Mouse (Mus musculus) gastrocnemius, postnatal 25 days (tissue): ENCODE measurements around the gene Gabrd. TPM values are rescaled to one million over a fixed set of nuclear protein-coding genes. Genes with fewer than 3 reads are reported as not detected.
"Not testable (repeated sequence)": the region's sequence is repeated elsewhere in the genome, so short reads cannot be mapped to it uniquely, and the experiment has no call there.

Experiments used
- DNase-seq: peaks from one replicate; pipeline ENCODE4 v3.0.0; 2022
- long read RNA-seq, 2 experiments: library from polyadenylated mRNA; stranded (forward); transcript quantifications; one replicate each; pipeline ENCODE4 v2.0.0; 2021
- total RNA-seq, 2 experiments: library from RNA; stranded (reverse); gene quantifications; 1 replicate in 1 of 2; 2 replicates in 1 of 2; pipeline ENCODE4 v1.2.3; 2021

Gabrd gene
- 1 to 10 TPM in 1 of 2 experiments, under 1 TPM in 1; 0.56 to 1.3 TPM for total RNA-seq
- long read RNA-seq, experiment 1, partial matches to known transcripts, result 0 of 2 reads
- long read RNA-seq, experiment 1, other reads (novel, unspliced or antisense), result 2 of 2 reads
- long read RNA-seq, experiment 2, partial matches to known transcripts, result 1 of 1 reads
- long read RNA-seq, experiment 2, other reads (novel, unspliced or antisense), result 0 of 1 reads

- DNase-seq, result peak; percentile 22
Measured at GRCm38 (mm10) chr4:155397511-155398221, at the start of gene Gabrd. Gene Gabrd, minus strand, starts transcription at chr4:155398112.

- no peak for DNase-seq
Measured at GRCm38 (mm10) chr4:155442808-155443207, 44.9 kb upstream of the Gabrd start.

DNA sequence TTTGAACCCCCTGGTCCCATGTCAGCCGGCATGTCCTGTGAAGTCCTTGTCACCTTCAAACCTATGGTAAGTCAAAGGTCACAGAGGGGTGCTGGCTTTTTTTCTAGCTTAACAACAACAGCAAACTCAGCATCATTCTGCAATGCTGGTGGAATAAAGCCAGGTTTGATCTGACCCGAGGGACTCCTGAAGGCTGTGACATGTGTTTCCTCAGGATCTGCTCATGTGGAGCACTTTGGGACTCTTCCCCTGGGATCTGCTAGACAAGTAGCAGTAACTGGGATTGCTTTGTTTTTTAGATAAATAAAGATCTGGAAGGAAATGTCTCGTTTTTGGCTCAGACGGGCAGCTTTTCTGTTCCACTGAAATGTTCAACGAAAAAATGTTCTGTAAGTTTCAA is 36.1 kb upstream of the Gabrd start:
- no peak for DNase-seq

DNA sequence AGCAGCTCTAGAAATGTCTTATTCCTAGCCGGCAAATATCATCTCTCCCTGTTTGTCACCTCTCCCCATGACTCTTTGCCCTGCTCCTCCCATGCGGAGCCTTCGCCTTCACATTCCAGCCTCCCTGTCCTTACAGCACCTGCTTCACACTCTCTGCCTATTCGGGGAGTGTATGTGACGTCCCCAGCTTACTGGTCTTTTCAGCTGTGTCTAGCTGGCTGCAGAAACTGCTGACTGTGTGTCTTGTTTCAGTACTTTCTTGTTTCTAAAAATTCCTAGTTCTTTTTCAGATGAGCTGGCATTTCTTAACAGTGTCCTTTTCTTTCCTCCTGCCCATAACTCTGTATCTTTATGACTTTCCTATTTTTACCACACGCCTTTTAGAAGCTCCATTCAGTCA is 34.4 kb upstream of the Gabrd start:
- DNase-seq, result no peak

DNA sequence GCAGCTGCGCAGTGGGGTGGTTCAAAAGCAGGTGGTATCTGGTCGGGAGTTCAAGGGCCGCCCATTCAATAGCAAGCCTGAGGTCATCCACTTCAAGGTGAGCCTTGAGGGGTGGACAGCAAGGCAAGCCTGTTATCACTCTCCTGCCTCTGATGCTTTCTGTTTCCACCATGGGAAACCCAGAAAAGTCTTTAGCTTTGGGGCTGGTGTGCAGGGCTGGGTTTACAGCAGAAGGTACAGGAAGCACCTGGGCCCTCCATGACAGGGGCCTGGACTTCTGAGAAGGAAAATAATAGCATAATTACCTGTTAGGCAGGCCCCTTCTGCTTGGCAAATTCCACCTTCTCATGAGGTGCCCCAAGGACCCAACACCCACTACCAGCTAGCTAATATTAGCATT is 31.3 kb upstream of the Gabrd start:
- no peak for DNase-seq

- DNase-seq, result no peak
Measured at GRCm38 (mm10) chr4:155428442-155428841, 30.5 kb upstream of the Gabrd start.

DNA sequence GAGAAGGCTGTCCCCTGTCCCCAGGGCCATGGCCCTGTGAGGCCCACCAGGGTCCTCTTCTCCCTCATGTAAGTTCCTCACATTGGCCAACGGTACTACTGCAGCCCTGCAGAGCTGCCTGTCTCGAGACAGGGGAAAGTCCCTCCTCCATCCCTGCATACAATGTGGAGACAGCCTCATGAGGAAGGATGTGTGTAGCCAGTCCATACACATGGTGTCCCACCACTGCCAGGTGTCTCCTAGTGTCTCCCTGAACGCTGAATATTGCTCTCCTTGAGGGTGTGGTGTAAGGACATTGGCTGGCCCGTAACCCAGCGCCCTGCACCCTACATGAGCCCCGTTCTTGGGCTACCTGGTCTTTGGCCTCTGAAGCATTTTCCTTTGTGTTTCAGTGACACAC is 28.4 kb upstream of the Gabrd start:
- DNase-seq, result no peak

- no peak for DNase-seq
Measured at GRCm38 (mm10) chr4:155423988-155424387, 26.1 kb upstream of the Gabrd start.

GRCm38 (mm10) chr4:155421412-155422370 is 23.8 kb upstream of the Gabrd start:
- DNase-seq, result not testable (repeated sequence)

- no peak for DNase-seq
Measured at GRCm38 (mm10) chr4:155420137-155420536, 22.2 kb upstream of the Gabrd start.

- no peak for DNase-seq
Measured at GRCm38 (mm10) chr4:155414656-155415235, 16.8 kb upstream of the Gabrd start.

GRCm38 (mm10) chr4:155413641-155414335 is 15.9 kb upstream of the Gabrd start:
- DNase-seq, result peak; percentile 26

DNA sequence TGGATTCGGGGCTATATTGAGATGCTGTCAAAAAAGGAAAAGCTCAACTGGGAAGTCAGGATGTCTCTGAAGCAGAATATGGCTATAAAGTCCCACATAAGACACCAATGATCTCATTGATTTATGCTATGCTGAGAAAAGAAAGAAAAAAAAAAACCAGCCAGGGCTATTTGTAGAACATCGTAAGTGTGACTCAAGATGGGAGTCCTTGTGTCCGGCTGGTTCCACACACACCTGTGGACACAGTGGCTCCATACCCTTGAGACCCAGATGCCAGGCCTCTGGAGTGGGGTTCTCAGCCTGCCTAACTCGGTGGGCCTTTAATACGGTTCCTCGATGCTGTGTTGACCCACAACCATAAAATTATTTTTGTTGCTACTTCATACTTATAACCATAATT is 14.2 kb upstream of the Gabrd start:
- no peak for DNase-seq

DNA sequence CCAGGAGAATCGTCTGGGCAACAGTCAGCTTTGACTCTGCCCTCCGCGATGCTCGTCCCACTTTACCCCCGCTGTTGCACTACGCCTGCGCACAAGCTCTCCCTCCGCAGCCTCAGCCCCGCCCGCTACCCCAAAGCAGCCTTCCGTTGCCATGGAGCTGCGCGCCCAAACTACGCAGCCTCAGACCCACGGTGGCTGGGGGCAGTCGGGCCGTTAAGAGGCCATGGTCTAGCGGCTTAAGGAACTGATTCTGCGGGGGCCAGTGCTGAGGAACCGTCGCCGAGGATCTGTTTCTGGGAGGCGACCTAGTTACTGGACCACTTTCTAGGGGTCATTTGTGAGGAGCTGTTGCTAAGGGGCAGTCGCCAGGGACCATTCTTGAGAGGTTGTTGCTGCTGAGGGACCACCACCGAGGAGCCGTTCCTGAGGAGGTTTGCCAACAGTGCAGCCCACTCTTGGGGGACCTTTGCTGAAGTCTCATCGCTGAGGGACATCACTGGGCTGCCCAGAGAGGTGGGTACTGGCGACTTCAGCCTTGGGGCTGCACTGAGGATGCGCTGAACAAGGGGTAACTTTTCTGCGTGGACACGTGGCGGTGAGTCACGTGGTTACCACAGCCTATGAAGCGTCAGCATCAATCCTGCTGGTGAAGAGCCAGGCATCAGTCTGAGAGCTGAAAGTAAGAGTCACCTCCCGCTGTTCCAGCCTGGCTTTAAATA is 11.3 kb upstream of the Gabrd start, which contains the start of gene Cfap74:
TSS of gene Cfap74 (plus strand) at position 133 of the 719 bp plus-strand sequence.
- DNase-seq, result peak; percentile 78

DNA sequence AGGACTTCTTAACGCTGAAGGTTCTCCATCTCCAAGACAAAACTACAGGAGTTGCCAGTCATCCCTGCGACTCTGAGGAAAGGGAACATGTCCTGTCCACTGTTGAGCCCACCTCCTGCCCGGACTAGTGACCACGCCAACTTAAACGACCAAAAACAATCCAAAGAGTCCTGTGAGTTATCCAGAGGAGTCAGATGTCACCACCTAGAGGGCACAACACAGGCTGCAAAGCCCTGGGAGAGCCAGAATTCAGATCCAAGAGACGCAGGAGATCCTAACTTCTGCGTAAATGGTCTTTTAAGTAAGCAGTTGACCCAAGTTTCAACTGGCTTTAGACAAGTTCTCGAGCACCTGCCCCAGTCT is 10.8 kb upstream of the Gabrd start:
- no peak for DNase-seq

GRCm38 (mm10) chr4:155402489-155402888 is 4.6 kb upstream of the Gabrd start:
- DNase-seq, result no peak

- DNase-seq, result no peak
Measured at GRCm38 (mm10) chr4:155401121-155401520, 3.2 kb upstream of the Gabrd start.

GRCm38 (mm10) chr4:155398222-155398540 is 269 bp upstream of the Gabrd start:
- no peak for DNase-seq

DNA sequence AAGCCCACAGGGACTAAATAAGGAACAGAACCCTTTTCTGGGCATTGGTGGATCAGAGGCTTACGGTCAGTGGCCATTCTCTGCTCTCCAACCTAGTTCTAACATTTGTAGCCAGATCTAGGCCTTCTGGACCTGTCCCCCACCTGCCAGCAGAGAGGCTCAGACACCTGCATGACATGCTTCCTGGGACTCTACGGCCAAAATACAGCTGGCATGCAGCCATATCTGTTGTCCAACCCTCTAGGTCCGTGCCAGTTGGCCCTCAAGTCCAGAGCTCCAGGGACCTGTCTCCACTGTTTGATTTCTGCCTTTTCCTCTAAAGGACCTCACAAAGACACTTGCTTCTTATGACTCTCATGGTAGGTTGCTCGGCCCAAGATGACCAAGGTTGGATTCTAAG is 1.2 kb downstream of the Gabrd start:
- DNase-seq, result no peak

DNA sequence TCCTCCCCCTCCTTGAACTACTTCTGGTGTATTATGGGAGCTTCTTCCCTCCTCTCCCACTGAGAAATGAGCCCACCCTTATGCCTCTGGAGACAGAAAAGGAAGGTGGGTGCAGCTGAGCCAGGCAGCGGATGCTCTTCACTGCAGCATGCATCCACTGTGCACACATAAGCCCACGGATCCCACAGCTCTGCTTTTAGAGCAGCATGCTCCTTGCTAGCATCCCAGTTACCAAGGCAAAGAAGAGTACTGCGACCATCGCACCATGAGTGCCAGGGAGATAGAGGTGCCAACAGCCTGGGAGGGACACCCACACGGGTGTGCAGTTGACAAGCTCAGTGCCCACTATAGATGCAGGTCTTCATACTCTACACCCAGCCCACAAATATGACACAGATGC is 2.4 kb downstream of the Gabrd start:
- no peak for DNase-seq

- no peak for DNase-seq
Measured at GRCm38 (mm10) chr4:155387166-155387565, 10.7 kb downstream of the Gabrd start.
